Mouse (Mus musculus): Measurements from ENCODE around the gene Ppp1r2.

DNA sequence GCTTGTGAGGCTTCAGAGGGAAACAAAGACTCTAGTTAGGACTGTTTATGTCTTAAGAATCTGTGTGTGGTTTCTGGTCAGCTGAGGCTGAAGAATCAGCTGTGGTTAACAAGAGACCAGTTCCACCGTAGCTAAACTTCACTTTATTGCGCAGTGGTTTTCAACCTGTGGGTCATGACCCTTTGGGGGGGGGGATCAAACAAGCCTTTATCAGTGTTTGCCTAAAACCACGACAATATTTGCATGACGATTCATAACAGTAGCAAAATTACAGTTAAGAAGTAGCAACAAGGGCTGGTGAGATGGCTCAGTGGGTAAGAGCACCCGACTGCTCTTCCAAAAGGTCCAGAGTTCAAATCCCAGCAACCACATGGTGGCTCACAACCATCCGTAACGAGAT, 69.4 kb downstream of the Ppp1r2 start:
- TF ChIP-seq CTCF (IDR thresholded peaks at IDR 0.05; ENCODE audit: control insufficient read depth, insufficient read depth, insufficient replicate concordance, low read depth, low read length) (no peak), POLR2A (IDR thresholded peaks at IDR 0.05; ENCODE audit: control insufficient read depth, low read depth, low read length) (no peak)
